Mouse (Mus musculus) hindbrain, postnatal 0 days (tissue): ENCODE results near the gene Atoh8. TPM values are rescaled to one million over a fixed set of nuclear protein-coding genes. Genes with fewer than 3 reads are reported as not detected.

Source experiments
- ATAC-seq: fragments of 200-750 bp; cut with Nextera tagmentation; 2 replicates; pipeline ENCODE4 v1.8.0; 2017; ENCODE audit warnings: mild to moderate bottlenecking, moderate TSS enrichment, moderate library complexity
- DNase-seq: peaks from one replicate; pipeline ENCODE4 v3.0.0-alpha.2; 2015; ENCODE audit warnings: low spot score
- H3K27ac ChIP-seq: fragments of 300-500 bp; sonication (generic); 2 replicates; pipeline ENCODE4 v1.5.1; 2014; ENCODE audit warnings: mild to moderate bottlenecking
- H3K27me3 ChIP-seq: fragments of 300-500 bp; sonication (generic); 2 replicates; pipeline ENCODE4 v1.6.1; 2014; ENCODE audit warnings: low read length, mixed read lengths; ENCODE audit not compliant: insufficient read depth
- H3K36me3 ChIP-seq: fragments of 300-500 bp; sonication (generic); 2 replicates; pipeline ENCODE4 v1.6.1; 2014; ENCODE audit warnings: low read length, mixed read lengths; ENCODE audit not compliant: insufficient read depth
- H3K4me1 ChIP-seq: fragments of 300-500 bp; sonication (generic); 2 replicates; pipeline ENCODE4 v1.6.1; 2014; ENCODE audit warnings: antibody characterized with exemption, low read length, mixed read lengths; ENCODE audit not compliant: insufficient read depth
- H3K4me2 ChIP-seq: fragments of 300-500 bp; sonication (generic); 2 replicates; pipeline ENCODE4 v1.6.1; 2014; ENCODE audit warnings: low read depth, mild to moderate bottlenecking, low read length, moderate library complexity, mixed read lengths
- H3K4me3 ChIP-seq: fragments of 300-500 bp; sonication (generic); 2 replicates; pipeline ENCODE4 v1.5.1; 2014; ENCODE audit warnings: low read length
- H3K9ac ChIP-seq: fragments of 300-500 bp; sonication (generic); replicated peaks from 2 replicates; pipeline ENCODE4 v1.6.1; 2014; ENCODE audit warnings: mild to moderate bottlenecking, low read length, moderate library complexity, mixed read lengths
- H3K9me3 ChIP-seq: fragments of 300-500 bp; sonication (generic); 2 replicates; pipeline ENCODE4 v1.6.1; 2016; ENCODE audit warnings: low read length, mixed read lengths
- CTCF ChIP-seq: IDR thresholded peaks from 2 replicates; pipeline ENCODE4 v1.5.1; 2016; ENCODE audit warnings: antibody characterized with exemption, control low read depth, low read depth
- WGBS: fragments of 180-500 bp; shearing (Covaris S2); extraction: QIAGEN DNeasy Blood & Tissue Kit; methylation state at CpG from one replicate; pipeline ENCODE4 v1.1.7; 2014; 5-methylcytosine and 5-hydroxymethylcytosine counted together
- polyA plus RNA-seq: library from polyadenylated mRNA; unstranded; fragments of >200 nt; fragmentation: Nextera tagmentation; extraction: Ambion mirVana; gene quantifications from 2 replicates; pipeline ENCODE4 v1.2.1, GENCODE M21; 2015
- total RNA-seq: library from RNA; depleted of rRNA; stranded (reverse); fragments of >200 nt; gene quantifications from 2 replicates; pipeline ENCODE4 v1.2.3, GENCODE M21; 2014

The Atoh8 gene
- total and polyA plus RNA-seq, 2 experiments from 2014 or later = 5.2 to 8.1 TPM

GRCm38 (mm10) chr6:72222876-72223275 is 12.5 kb downstream of the Atoh8 start:
- H3K9ac ChIP-seq = no peak overlapping the region
- H3K9me3 ChIP-seq = no peaks in the 10 kb centered on the region
- no peaks in the 10 kb centered on the region for H3K36me3 ChIP-seq
- no peak overlapping the region for H3K27ac ChIP-seq
- WGBS = 61% methylated on average over 6 of the region's 6 CpGs
- H3K4me2 ChIP-seq = no peak overlapping the region
- no peak for ATAC-seq
- peaks cover 10% of the 10 kb centered on the region; the same call in 1 of the 2 replicates for H3K27me3 ChIP-seq
- peaks cover 27% of the 10 kb centered on the region for H3K4me1 ChIP-seq
- TF ChIP-seq CTCF = no peak
- no peak for DNase-seq
- H3K4me3 ChIP-seq = no peak overlapping the region

GRCm38 (mm10) chr6:72222271-72222724 is 13.1 kb downstream of the Atoh8 start:
- H3K9ac ChIP-seq = no peak overlapping the region
- no peaks in the 10 kb centered on the region for H3K9me3 ChIP-seq
- 10% methylated on average over 11 of the region's 11 CpGs for WGBS
- H3K27me3 ChIP-seq = peaks cover 10% of the 10 kb centered on the region; the same call in 1 of the 2 replicates
- no peak overlapping the region for H3K27ac ChIP-seq
- no peak overlapping the region for H3K4me3 ChIP-seq
- DNase-seq = no peak
- TF ChIP-seq CTCF = no peak
- H3K4me2 ChIP-seq = no peak overlapping the region
- H3K36me3 ChIP-seq = no peaks in the 10 kb centered on the region
- peaks cover 29% of the 10 kb centered on the region for H3K4me1 ChIP-seq
- ATAC-seq = peak; percentile 25; the same call in 1 of the 2 replicates

- H3K4me2 ChIP-seq = no peak overlapping the region
- H3K36me3 ChIP-seq = no peaks in the 10 kb centered on the region
- no peak overlapping the region for H3K9ac ChIP-seq
- H3K27me3 ChIP-seq = peaks cover 10% of the 10 kb centered on the region; the same call in 1 of the 2 replicates
- no peaks in the 10 kb centered on the region for H3K9me3 ChIP-seq
- peak; percentile 60 for TF ChIP-seq CTCF
- H3K4me1 ChIP-seq = peaks cover 34% of the 10 kb centered on the region
- WGBS = 57% methylated on average over 6 of the region's 6 CpGs
- no peak overlapping the region for H3K27ac ChIP-seq
- H3K4me3 ChIP-seq = no peak overlapping the region
- no peak for ATAC-seq
- no peak for DNase-seq
Measured at GRCm38 (mm10) chr6:72221271-72221670, 14.1 kb downstream of the Atoh8 start.

GRCm38 (mm10) chr6:72219549-72219948 is 15.8 kb downstream of the Atoh8 start:
- H3K4me2 ChIP-seq = no peak overlapping the region
- H3K4me1 ChIP-seq = peaks cover 45% of the 10 kb centered on the region
- no peaks in the 10 kb centered on the region for H3K9me3 ChIP-seq
- no peak for TF ChIP-seq CTCF
- H3K36me3 ChIP-seq = no peaks in the 10 kb centered on the region
- ATAC-seq = no peak
- no peak overlapping the region for H3K9ac ChIP-seq
- 37% methylated on average over 5 of the region's 5 CpGs for WGBS
- no peak overlapping the region for H3K4me3 ChIP-seq
- no peak overlapping the region for H3K27ac ChIP-seq
- peaks cover 10% of the 10 kb centered on the region; the same call in 1 of the 2 replicates for H3K27me3 ChIP-seq
- peak; percentile 39 for DNase-seq

GRCm38 (mm10) chr6:72218281-72218680 is 17.1 kb downstream of the Atoh8 start:
- Histone ChIP-seq H3K4me2 (no peak overlapping the region), H3K4me1 (peaks cover 46% of the 10 kb centered on the region), H3K9ac (no peak overlapping the region), H3K4me3 (no peak overlapping the region), H3K27me3 (peaks cover 6% of the 10 kb centered on the region; the same call in 1 of the 2 replicates), H3K27ac (no peak overlapping the region), H3K9me3 (no peaks in the 10 kb centered on the region), H3K36me3 (no peaks in the 10 kb centered on the region)
- ATAC-seq (no peak), DNase-seq (no peak)
- 58% methylated on average over 4 of the region's 4 CpGs for WGBS
- TF ChIP-seq CTCF = no peak

- Histone ChIP-seq H3K9ac (no peak overlapping the region), H3K4me1 (peaks cover 39% of the 10 kb centered on the region), H3K36me3 (no peaks in the 10 kb centered on the region), H3K4me2 (peak overlapping the region; percentile 46), H3K9me3 (no peaks in the 10 kb centered on the region), H3K27ac (peak overlapping the region; percentile 79), H3K27me3 (peaks cover 4% of the 10 kb centered on the region; the same call in 1 of the 2 replicates), H3K4me3 (no peak overlapping the region)
- 53% methylated on average over 6 of the region's 6 CpGs for WGBS
- DNase-seq = no peak
- TF ChIP-seq CTCF = no peak
- ATAC-seq = no peak
Measured at GRCm38 (mm10) chr6:72217415-72217784, 18.0 kb downstream of the Atoh8 start.

GRCm38 (mm10) chr6:72216681-72217414 is 18.5 kb downstream of the Atoh8 start:
- H3K4me3 ChIP-seq = peak overlapping the region; percentile 13; the same call in 1 of the 2 replicates
- ATAC-seq (peak; percentile 93), DNase-seq (peak; percentile 96)
- H3K36me3 ChIP-seq = no peaks in the 10 kb centered on the region
- peak overlapping the region; percentile 10; the same call in 1 of the 2 replicates for H3K9ac ChIP-seq
- H3K27ac ChIP-seq = peak overlapping the region; percentile 79
- H3K9me3 ChIP-seq = no peaks in the 10 kb centered on the region
- 1% methylated on average over 29 of the region's 33 CpGs for WGBS
- H3K27me3 ChIP-seq = 0 out of 2 replicates have a peak, but pooled peaks cover 3% of the 10 kb centered on the region
- no peak; the same call in 1 of the 2 replicates for TF ChIP-seq CTCF
- peaks cover 36% of the 10 kb centered on the region for H3K4me1 ChIP-seq
- H3K4me2 ChIP-seq = peak overlapping the region; percentile 46
